Mouse (Mus musculus): ENCODE measurements around the gene Ngrn.

Ngrn gene

GRCm38 (mm10) chr7:80261372-80261990 is 466 bp downstream of the Ngrn start:
- peak; percentile 47 for DNase-seq (ENCODE audit: low read depth)

GRCm38 (mm10) chr7:80264606-80265005 is 3.6 kb downstream of the Ngrn start:
- no peak for DNase-seq (ENCODE audit: low read depth)

- DNase-seq (ENCODE audit: low read depth) = no peak
These were observed 6.7 kb downstream of the Ngrn start for GRCm38 (mm10) chr7:80267764-80268163.

GRCm38 (mm10) chr7:80268897-80269750 is 8.1 kb downstream of the Ngrn start, which contains the start of gene Vps33b:
Gene Vps33b, plus strand, starts transcription at chr7:80269649.
- DNase-seq (ENCODE audit: low read depth) = peak; percentile 96

- peak; percentile 58 for DNase-seq (ENCODE audit: low read depth)
These were observed 8.8 kb downstream of the Ngrn start for GRCm38 (mm10) chr7:80269751-80270255.

- DNase-seq (ENCODE audit: low read depth) = no peak
These were observed 12.4 kb downstream of the Ngrn start for GRCm38 (mm10) chr7:80273456-80273855.

GRCm38 (mm10) chr7:80276374-80276773 is 15.4 kb downstream of the Ngrn start:
- DNase-seq (ENCODE audit: low read depth) = no peak

- DNase-seq (ENCODE audit: low read depth) = no peak
These were observed 19.0 kb downstream of the Ngrn start for GRCm38 (mm10) chr7:80280032-80280431.

- DNase-seq (ENCODE audit: low read depth) = no peak
These were observed 20.0 kb downstream of the Ngrn start for GRCm38 (mm10) chr7:80280998-80281397.

- no peak for DNase-seq (ENCODE audit: low read depth)
These were observed 20.6 kb downstream of the Ngrn start for GRCm38 (mm10) chr7:80281646-80282045.

- DNase-seq (ENCODE audit: low read depth) = no peak
These were observed 22.4 kb downstream of the Ngrn start for GRCm38 (mm10) chr7:80283226-80283918.

- DNase-seq (ENCODE audit: low read depth) = no peak
These were observed 23.4 kb downstream of the Ngrn start for GRCm38 (mm10) chr7:80284391-80284790.

- no peak for DNase-seq (ENCODE audit: low read depth)
These were observed 24.7 kb downstream of the Ngrn start for GRCm38 (mm10) chr7:80285725-80286124.

- no peak for DNase-seq (ENCODE audit: low read depth)
These were observed 26.7 kb downstream of the Ngrn start for GRCm38 (mm10) chr7:80287736-80288135.

GRCm38 (mm10) chr7:80294062-80294763 is 33.2 kb downstream of the Ngrn start, which contains the start of gene Prc1:
Gene Prc1, plus strand, starts transcription at chr7:80294450.
- DNase-seq (ENCODE audit: low read depth) = peak; percentile 99

GRCm38 (mm10) chr7:80294764-80295648 is 34.0 kb downstream of the Ngrn start:
- peak; percentile 46 for DNase-seq (ENCODE audit: low read depth)

GRCm38 (mm10) chr7:80296462-80296861 is 35.4 kb downstream of the Ngrn start:
- no peak for DNase-seq (ENCODE audit: low read depth)

- DNase-seq (ENCODE audit: low read depth) = peak; percentile 58
These were observed 36.0 kb downstream of the Ngrn start for GRCm38 (mm10) chr7:80297041-80297440.

GRCm38 (mm10) chr7:80298754-80299153 is 37.7 kb downstream of the Ngrn start:
- peak; percentile 57 for DNase-seq (ENCODE audit: low read depth)

GRCm38 (mm10) chr7:80299568-80299967 is 38.6 kb downstream of the Ngrn start:
- DNase-seq (ENCODE audit: low read depth) = peak; percentile 47

GRCm38 (mm10) chr7:80301522-80301921 is 40.5 kb downstream of the Ngrn start:
- DNase-seq (ENCODE audit: low read depth) = peak; percentile 43

All from NIH3T3 (cell line).